Mouse (Mus musculus) regulatory T cell (primary cell): ENCODE measurements at regions not wholly inside any gene's neighbourhood (a gene's known extent, or its start where the extent isn't known, plus 50 kb on each side); places are given as distances from the start of the nearest gene placed in this dataset.

Source experiments
- in situ Hi-C: fragments of 300-600 bp; cut with MboI, MseI; formaldehyde crosslinking; loops from one replicate; pipeline ENCODE4 v1.15.1; 2025; ENCODE audit warnings: high pct_unique_total_duplicates

DNA sequence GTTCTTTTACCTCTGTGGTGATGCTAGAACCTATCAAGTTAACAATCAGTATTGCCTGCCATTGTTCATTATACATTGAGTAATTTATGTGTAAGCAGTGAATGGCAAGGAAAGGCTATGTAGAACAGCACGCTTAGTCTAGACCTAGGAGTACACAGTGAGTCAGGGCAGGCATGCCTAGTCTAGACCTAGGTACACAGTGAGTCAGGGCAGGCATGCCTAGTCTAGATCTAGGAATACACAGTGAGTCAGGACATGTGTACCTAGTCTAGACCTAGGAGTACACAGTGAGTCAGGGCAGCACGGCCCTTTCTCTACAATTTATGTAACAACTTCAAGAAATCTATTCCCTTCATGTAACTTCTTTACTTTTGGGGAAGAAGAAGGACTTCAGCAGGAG is 347.2 kb downstream of the Tmem232 start:
- in situ Hi-C loops: loop anchor here (10.0 kb wide), 1 partner anchor 1361 kb away; no protein-coding TSS in a partner anchor

DNA sequence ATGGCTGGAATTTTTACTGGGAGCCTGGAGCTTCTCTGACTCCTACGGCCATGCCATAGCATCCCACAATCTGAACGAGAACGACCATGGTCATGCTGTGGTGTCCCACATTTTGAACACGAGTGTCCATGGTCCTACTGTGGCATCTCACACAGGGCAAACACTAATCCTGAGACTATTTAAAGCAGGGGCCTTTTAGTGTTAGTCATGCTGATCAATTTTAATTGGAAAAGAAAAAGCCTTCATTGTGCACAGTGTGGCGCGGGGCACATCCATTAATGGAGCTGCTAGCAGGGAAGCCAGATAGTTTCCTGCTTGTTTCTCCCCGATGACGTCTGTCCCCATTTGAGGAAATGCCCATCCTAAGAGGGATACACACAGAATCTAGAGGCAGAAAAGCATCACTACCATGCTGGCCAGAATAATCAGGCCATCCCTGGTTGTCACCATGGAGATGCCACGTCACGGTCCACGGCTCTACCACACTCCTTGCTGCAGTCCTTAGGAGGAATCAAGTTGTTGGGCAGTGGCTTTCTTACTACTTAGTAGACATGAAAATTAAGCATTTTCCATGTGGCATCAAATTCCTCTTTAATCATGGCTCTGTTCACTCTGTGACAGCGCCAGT is 348.0 kb downstream of the Tmem232 start:
- in situ Hi-C loops: loop anchor here (10.0 kb wide), 1 partner anchor 1362 kb away; no protein-coding TSS in a partner anchor

DNA sequence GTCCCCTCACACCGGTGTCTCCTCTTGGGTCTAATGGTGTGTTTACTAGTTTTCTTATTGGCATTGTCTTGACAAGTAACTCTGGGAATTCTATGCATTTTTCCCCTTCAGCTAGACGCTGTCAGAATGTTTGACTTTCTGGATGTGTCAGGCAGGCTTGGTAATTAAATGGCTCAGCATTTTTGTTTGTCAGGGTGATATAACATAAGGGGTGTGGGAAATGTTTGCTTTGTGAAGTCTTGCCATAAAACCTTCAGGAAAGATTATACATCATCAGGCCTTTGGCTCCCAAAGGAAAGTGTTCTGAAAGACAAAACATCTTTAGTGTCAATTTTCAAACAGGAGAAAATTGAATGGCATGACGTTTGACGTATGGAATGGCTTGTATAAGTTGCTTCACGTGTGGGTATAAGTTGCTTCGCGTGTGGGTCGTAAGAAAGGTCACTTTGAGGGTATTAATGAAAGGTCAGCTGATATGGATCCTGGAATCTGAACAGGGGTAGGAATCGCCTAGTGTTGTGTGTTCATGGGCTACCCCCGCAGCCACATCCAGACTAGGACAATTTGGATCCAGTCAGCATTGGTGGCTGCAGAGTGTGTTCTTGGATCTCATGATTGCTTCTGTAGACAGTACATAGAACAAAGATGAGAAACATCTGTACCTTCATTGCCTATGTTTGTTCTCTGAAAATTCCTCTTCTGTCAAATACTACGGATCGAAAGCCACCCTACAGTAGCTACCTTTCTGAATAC is 349.6 kb downstream of the Tmem232 start:
- in situ Hi-C loops: loop anchor here (10.0 kb wide), 1 partner anchor 1364 kb away; no protein-coding TSS in a partner anchor

DNA sequence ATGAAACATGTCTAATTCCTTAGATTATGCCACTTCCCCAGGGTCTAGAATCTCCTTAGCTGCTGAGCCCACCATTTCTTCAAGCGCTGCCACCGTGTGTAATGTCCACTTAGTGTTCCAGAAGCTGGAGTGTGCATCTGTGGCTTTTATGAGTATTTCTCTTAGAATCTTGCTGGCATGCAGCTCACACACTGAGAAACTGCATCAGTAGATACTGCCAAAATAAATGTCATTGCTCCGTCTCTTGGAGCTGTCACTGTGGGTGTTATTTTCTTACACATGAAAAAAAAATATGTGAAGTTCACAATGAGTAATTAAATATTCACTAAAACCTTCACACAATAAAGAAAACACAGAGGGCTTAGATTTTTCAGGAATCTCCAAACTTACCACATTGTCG is 345.3 kb upstream of the 4930583I09Rik start:
- in situ Hi-C loops: no loop called here

DNA sequence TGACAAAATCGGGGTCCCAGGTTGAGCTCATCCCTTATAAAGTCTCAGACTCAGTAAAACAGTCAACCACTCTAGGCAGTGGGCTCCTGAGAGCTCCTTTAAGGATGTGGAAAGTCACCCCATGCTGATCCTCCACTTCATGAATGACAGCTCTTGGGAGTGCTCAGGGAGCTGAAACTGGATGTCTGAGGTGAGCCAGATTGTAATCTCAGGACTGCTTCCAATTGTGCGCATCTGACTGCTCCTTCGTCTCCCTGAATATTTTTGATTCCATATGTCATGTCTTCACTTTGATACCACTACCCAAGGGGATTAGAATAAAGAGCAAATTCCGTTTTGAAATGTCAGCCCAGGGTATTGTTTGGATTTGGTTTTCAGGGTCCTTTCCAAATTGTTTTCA is 339.9 kb upstream of the 4930583I09Rik start:
- in situ Hi-C loops: no loop called here

DNA sequence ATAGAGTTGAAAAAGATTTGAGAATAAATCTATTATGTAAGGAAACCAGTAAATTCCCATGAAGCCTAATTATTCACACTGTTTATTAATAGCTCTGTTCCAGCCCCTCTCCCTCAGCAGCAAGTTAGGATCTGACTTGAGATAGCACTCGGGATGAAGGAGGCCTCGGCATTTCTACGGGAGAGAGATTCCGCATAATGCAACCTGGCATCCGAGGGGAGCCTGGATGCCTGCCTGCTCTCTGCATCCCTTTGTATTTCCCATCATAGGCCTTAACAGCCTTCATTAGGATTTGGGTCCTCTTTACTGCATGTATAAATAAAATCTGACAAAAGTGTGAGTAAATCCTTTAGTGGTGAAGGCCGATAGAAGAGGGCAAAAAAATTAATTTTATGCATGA is 338.2 kb upstream of the 4930583I09Rik start:
- in situ Hi-C loops: no loop called here

DNA sequence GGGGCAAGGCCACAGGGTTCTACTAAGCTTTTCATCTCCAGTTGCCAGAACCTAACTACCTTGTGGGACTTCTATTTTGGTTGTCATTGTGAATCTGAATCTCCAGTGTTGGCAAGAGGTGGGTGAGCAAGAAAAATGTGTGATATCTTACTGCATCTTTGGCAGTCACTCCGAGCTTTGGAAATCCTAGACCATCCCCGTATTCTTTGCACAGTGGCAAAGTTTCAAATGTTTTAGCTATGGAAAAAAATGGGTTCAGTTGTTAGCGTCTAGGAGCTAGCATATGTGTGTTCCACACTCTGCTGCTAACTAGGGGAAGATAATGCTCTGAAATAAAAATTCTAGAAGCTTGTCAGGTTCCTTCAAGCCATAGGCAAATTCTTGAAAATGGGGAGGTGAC is 337.4 kb upstream of the 4930583I09Rik start:
- in situ Hi-C loops: no loop called here

DNA sequence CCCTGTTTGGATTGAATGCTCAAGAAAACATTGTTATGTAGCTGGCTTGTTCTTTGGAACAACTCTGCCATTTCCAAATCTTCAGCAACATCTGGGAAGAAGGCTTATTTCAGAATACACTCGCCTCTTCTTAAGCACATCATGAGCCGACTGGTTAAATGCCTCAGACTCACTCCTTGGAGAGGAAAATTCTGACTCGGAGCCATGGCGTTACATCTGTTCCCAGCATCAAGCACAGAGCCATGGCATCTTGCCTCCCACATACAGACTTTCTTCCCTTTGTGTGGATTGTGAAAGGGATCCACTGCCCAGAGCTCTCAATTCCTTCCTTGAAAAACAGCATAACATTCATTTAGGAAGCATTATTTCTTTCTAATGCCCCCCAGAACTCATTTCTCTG is 334.8 kb upstream of the 4930583I09Rik start:
- in situ Hi-C loops: no loop called here

DNA sequence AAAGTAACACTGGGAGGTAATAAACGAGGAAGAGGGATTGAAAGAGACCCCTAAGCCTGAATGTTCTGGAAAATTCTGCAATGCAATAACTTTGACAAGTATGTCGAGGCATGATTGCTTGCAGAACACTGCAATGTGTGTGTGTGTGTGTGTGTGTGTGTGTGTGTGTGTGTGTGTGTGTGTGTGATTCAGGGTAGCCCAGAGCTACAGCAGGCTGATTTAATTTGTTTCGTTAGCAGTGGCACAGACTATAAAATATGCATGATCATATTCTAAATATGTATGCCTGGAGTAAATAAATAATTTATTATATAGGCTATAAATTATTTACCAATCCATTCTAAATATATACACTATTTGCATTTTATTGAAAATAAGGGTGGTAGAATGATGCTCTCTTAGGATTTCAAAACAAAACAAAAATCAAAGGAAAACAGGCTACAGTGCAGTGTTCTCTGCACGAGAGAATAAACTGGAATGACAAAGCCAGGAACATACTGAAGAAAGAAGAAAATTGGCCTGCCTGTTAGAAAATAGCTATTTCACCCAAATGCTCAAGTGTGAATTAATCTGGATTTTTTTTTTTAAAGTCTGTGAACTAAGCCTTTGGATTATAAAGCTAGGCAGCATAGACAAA is 334.2 kb upstream of the 4930583I09Rik start:
- in situ Hi-C loops: no loop called here

DNA sequence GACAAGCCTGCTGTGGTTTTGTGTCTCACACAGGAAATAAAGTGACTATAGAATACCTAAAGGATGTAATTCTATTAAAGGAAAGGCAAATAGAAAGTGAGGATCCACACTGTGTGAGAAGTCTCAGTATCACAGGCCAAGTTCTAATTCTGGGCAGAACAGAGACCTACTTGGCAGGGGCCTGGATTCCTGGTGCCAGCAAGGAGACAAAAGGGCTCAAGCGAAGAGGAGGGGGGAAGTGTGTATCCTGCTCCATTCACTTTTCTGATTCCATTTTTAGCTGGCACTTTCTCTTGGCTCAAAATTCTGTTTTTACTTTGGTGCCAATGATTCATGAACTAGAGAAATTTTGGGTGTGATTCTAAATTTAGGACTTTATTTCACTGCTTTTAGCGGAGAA is 310.5 kb upstream of the 4930583I09Rik start:
- in situ Hi-C loops: no loop called here

DNA sequence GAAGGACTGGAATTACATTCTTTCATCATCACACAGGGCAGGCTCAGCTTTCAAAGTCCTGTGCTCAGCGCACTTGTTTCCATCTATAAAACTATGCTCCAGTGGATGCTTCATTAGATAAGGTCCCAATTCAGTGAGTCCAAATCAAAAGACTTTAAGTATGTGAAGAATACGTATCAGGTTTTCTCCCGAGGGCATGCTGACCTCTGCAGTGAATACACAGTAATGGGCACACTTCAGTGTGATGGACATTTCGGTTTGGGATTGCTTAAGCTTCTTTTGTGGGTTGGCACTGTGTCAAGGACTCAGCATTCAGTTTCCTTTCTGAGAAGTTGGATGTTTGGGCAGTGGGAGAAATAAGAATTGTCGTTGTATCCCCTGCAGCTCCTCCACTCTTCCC is 278.8 kb upstream of the 4930583I09Rik start:
- in situ Hi-C loops: no loop called here

DNA sequence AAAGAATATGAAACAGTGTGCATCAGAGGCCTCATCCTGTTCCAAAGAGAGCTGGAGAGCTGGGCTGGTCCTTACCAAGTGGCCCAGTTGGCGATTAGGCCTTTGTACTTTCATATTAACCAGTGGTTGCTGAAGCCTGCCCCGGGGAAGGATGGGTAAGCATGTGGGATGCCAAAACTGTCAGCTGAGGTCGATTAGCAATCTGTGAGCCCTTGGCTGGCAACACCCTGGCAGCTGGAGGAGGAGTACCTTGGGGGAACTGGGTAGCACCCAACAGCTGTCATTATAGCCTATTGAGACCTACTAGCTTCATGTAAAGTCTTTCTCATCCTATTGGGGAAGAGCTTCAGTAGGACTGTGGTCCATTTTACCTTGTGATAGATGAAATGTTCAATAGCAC is 277.2 kb upstream of the 4930583I09Rik start:
- in situ Hi-C loops: no loop called here

DNA sequence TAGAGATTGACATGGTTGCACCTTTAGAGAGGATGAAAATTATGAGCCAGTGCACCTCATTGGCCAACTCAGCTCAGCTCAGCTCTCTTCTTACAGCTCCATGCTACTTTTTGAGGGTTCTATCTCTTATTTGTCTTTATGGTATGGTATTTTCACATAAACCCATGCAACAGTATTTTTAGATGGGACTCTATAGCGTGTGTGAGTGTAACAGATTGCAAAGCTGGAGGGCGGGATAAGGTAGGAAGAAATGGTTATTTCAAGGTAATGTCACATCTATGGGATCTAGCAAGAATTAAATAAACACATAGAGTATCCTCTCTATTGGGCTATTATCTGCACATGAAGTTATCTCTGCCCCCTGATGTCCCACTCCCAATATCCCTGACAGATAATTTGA is 269.8 kb upstream of the 4930583I09Rik start:
- in situ Hi-C loops: no loop called here

DNA sequence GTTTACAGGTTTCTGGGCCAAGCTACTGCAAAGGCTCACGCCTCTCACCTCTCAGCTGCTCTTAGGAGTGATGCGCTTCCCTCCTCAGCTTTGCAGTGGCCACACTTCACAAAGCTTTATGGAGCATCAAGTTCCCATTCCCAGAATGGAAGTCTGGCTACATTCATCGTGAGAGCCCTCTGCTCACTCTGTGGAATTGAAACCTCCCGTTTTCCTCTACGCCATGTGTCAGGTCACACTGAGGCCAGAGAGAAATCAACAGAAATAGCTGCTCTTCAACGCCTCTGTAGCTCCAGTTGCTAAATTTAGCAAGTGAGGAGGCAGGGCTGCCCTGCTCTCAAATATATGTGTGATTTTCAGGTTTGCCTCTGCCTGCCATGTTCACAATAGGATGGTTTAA is 265.3 kb upstream of the 4930583I09Rik start:
- in situ Hi-C loops: no loop called here

DNA sequence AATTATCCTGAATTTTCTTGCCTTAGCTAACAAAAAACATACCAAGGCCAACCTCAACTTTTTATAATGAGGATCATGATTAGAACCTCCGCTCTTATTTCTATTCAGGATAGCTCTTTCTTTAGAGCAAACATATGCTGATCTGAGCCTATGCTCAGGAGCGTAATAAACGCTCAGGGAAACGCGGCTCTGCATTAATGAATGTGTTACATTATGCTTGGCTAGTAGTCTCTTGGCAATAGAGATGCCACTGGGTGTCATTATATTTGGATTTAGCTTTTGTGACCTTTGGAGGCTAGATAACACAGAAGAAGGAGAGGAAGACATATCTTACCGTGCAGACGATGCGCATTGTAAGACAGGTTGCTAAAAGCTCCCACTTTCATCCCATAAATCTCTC is 246.4 kb upstream of the 4930583I09Rik start:
- in situ Hi-C loops: no loop called here

DNA sequence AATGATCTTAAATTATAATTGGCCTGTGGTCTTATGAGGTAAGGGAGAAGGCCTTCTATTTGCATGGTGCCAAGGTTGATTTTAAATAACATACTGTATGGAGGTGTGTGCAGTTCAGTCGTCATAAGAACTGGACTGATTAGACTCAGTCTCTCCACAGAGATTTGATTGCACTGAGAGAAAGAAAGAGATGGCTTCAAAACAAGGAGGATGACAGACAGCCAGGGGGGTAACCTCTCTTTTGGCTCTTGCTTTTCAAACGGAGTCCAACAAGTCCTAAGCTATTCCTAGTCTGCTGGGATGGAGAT is 245.9 kb upstream of the 4930583I09Rik start:
- in situ Hi-C loops: no loop called here

DNA sequence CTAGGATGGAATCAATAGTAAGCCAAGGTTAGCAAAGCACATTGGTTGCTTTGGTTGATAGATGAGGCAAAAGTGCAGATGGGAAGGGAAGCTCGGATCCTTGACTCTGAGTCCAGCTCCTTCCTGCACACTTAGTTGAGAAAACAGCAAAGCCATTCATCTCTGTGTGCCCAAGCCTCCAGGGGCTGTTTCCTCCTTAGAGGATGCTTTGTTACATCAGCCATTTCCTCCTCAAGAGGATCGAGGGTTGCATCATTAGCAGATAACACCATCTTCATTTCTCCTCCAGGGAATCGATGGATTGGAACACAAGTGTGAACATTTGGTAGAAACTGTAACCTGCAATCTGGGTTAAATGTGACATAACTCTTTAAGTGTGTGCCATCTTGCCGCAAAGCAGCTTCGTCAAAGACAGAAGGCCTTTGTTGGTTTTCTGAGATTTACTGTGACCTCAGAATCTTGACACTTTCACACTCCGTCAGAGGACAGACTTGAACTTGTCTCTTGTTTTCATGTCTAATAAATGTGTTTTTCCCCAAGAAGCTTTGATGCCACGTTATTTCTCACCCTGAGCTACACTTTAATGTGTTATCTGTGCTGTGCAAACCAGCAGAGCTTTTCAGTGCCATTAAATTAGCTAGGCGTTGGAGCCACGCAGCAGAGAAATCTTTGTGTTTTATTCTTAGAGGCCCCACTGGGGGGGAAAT is 245.4 kb upstream of the 4930583I09Rik start:
- in situ Hi-C loops: no loop called here

DNA sequence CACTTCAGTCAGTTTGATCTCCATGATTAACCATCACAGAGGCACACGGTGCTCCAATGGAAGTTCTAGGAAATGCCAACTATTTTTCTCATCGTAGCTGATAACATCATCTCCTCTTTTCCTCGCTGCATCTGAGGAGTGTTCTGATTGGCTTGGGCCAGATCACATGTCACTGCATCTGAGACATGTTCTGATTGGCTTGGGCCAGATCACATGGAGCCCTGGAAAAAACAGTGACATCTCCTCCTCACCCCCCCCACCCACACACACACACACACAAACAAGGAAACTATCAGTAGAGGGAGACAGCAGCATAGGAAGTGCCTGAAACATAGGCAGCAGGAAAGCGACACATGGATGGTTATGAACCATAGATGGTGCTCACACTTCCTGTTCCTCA is 239.0 kb upstream of the 4930583I09Rik start:
- in situ Hi-C loops: no loop called here

DNA sequence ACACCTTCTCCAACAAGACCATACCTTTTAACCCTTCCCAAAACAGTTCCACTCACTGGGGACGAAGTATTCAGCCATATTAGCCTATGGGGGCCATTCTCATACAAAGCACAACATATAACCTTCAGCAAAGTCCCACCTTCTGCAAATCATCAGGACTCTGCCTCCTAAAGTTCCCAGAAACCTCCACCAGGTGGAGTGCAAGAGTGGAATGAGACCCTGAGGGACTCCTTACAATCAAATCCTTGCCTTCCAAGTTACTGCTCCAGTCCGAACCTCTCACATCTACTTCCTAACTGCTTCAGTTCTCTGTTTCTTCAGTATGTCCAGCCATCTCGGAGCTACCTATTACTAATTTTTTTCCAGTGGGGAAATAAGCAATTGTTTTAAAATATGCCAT is 235.2 kb upstream of the 4930583I09Rik start:
- in situ Hi-C loops: no loop called here

DNA sequence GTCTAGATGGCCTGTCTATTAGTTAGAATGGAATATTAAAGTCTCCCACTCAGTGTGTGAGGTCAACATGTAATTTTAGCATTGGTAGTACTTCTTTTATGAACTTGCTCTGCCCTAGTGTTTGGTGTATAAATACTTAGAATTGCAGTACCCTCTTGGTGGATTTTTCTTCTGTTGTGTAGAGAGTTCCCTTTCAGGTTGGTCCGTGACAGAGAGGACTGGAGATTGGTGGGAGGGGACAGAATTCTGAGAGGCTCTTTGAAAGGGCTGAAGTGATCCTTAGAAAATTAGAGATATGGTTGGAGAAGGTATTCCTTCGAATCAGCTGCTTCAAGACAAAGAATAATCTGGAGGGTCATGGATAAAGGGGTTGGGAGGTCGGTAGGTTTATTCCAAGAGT is 230.3 kb upstream of the 4930583I09Rik start:
- in situ Hi-C loops: no loop called here

DNA sequence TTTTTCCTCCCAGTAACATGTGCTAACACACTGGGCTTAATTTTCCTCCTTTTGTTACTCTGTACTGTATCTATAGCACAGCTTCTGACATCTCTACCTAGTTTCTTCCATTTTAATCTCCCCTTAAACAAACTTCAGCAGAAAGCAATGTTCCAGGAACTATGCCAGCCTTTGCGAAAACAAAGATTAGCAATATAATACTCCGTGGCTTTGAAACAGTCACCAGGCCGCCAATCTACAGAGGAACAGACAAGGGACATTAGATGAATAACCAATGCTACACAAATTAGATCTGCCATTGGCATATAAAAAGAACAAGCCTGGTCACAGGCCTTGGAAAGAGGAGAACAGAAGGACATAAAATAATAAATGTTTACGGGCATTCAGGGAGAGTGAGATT is 220.2 kb upstream of the 4930583I09Rik start:
- in situ Hi-C loops: no loop called here

DNA sequence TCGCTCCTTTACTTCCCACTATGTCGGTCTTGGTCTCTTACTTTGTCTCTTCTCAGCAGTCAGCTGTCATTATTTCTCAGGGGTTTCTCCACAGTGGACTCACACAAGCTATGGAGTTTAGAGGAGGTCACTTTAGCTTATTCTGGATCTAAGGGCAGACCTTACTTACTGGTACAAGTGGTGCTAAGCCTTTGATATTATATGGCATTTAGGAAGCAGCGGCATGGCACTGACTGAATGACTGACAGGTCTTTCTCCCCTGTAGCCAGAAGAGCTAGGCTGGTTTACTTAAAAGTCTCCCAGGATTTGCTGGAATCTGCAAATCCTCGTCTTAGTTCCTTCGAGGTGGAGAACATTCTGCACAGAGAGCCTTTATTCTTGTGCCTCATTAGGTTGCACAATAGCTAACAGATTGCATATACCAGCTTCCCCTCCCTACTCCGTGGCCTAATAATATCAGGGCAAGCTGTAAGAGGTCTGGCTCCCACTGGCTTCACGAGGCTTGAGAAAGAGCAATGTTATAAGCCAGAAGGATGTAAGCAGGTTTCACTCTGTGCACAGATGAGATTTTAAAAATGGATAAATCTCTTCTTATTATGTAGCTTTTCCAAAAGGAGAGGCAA is 214.1 kb upstream of the 4930583I09Rik start:
- in situ Hi-C loops: loop anchor here (5.0 kb wide), 1 partner anchor 77 kb away; no protein-coding TSS in a partner anchor
